Mouse (Mus musculus) MEL (cell line): ENCODE data around the gene Slc25a15.

Experiments used
- BHLHE40 ChIP-seq: IDR thresholded peaks from 2 replicates; pipeline ENCODE4 v1.6.1; 2012; ENCODE audit warnings: low read depth, mild to moderate bottlenecking, inconsistent platforms, low read length, improper control_type of control experiment, borderline replicate concordance
- CTCF ChIP-seq, 3 experiments: IDR thresholded peaks in 2 of 3; conservative IDR thresholded peaks in 1 of 3; 2 replicates each; pipeline ENCODE4 v1.5.1; 2011 to 2012; ENCODE audit warnings: low read length in 3 of 3, low read depth in 2 of 3, mild to moderate bottlenecking in 2 of 3, improper control_type of control experiment in 1 of 3, inconsistent platforms in 1 of 3, mixed read lengths in 1 of 3, moderate library complexity in 1 of 3; ENCODE audit not compliant: control insufficient read depth in 1 of 3, insufficient read depth in 1 of 3, poor library complexity in 1 of 3, severe bottlenecking in 1 of 3
- EP300 ChIP-seq, 2 experiments: IDR thresholded peaks; 2 replicates each; pipeline ENCODE4 v1.6.1; 2011; ENCODE audit warnings: improper control_type of control experiment in 2 of 2, low read length in 2 of 2, low read depth in 1 of 2, mild to moderate bottlenecking in 1 of 2
- POLR2A ChIP-seq, 2 experiments: IDR thresholded peaks; 2 replicates each; pipeline ENCODE4 v1.6.1; 2011 to 2012; ENCODE audit warnings: low read length in 2 of 2, mild to moderate bottlenecking in 2 of 2, control low read depth in 1 of 2, improper control_type of control experiment in 1 of 2, low read depth in 1 of 2, moderate library complexity in 1 of 2; ENCODE audit not compliant: control insufficient read depth in 1 of 2, insufficient read depth in 1 of 2, poor library complexity in 1 of 2
- TAL1 ChIP-seq: IDR thresholded peaks from 2 replicates; pipeline ENCODE4 v1.6.1; 2012; ENCODE audit warnings: mild to moderate bottlenecking, inconsistent platforms, low read length, moderate library complexity, mixed read lengths
- UBTF ChIP-seq: IDR thresholded peaks from 2 replicates; pipeline ENCODE4 v1.6.1; 2012; ENCODE audit warnings: low read depth, mild to moderate bottlenecking, inconsistent platforms, low read length, improper control_type of control experiment, moderate library complexity, borderline replicate concordance; ENCODE audit not compliant: insufficient read depth
- USF1 ChIP-seq: IDR thresholded peaks from 2 replicates; pipeline ENCODE4 v1.6.1; 2014; ENCODE audit warnings: low read depth, mild to moderate bottlenecking, inconsistent platforms, low read length, improper control_type of control experiment, moderate library complexity

DNA sequence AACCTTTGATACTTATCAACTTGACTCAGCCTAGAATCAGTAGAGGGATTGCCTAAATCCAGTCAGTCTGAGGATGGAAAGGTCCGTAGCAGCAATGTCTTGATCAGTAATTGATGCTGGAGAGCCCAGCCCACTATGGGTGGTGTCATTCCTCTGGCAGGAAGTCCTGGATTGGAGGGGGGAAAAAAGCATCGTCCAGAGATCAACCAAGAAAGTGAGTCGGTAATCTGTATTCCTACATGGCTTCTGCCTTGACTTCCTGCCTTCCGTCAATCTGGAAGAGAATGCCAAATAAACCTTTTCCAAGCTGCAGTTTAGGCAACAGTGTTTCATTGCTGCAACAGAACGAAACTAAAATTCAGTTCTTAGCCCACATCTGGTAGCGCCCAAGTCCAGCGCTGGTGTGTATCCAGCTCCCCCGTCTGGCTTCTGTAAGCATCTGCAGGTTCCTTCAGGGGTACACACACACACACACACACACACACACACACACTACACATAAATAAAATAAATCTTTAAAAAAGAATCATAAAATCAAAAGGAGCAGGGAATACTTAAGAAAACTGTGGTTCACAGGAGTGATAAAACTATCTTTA is 986 bp upstream of the Slc25a15 start:
- TF ChIP-seq EP300 (IDR thresholded peaks at IDR 0.05; ENCODE audit: low read depth in 1 of 2, low read length in 2 of 2): no peak
- TF ChIP-seq USF1: no peak
- TF ChIP-seq CTCF (IDR thresholded peaks at IDR 0.05 in 2 of 3, conservative IDR thresholded peaks at IDR 0.05 in 1 of 3; ENCODE audit: control insufficient read depth in 1 of 3, insufficient read depth in 1 of 3, low read depth in 2 of 3, low read length in 3 of 3, poor library complexity in 1 of 3, severe bottlenecking in 1 of 3): peak in 2 of 3 experiments; percentile 16 to 17; a peak in 2 of 6 replicates
- no peak for TF ChIP-seq POLR2A (IDR thresholded peaks at IDR 0.05; ENCODE audit: control insufficient read depth in 1 of 2, insufficient read depth in 1 of 2, low read depth in 1 of 2, low read length in 2 of 2, poor library complexity in 1 of 2)
- no peak for TF ChIP-seq TAL1
- no peak for TF ChIP-seq UBTF
- no peak for TF ChIP-seq BHLHE40
